Mouse (Mus musculus): Measurements from ENCODE around the gene Pde4dip. TPM values are rescaled to one million over a fixed set of nuclear protein-coding genes. Genes with fewer than 3 reads are reported as not detected.

The Pde4dip gene
- total RNA-seq, 2 experiments from 2014 or later: 228 to 229 TPM

DNA sequence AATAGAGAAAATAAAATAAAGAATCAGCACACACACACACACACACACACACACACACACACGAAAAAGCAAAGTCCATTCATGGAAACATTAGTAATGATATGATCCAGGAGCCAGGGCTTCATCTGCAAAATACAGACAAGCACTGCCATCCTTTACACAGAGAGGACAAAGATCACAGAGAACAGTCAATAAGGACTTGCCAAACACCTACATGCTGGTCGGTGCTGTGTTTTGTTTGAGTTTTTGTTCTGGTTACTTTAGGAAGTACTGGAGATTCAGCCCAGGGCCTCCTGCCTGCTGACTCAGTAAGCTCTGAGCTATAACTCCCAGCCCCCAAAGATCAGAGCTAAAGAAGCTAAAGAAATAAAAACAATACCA, 43.7 kb downstream of the Pde4dip start:
- DNase-seq (ENCODE audit: low spot score in 2 of 2): no peak

DNA sequence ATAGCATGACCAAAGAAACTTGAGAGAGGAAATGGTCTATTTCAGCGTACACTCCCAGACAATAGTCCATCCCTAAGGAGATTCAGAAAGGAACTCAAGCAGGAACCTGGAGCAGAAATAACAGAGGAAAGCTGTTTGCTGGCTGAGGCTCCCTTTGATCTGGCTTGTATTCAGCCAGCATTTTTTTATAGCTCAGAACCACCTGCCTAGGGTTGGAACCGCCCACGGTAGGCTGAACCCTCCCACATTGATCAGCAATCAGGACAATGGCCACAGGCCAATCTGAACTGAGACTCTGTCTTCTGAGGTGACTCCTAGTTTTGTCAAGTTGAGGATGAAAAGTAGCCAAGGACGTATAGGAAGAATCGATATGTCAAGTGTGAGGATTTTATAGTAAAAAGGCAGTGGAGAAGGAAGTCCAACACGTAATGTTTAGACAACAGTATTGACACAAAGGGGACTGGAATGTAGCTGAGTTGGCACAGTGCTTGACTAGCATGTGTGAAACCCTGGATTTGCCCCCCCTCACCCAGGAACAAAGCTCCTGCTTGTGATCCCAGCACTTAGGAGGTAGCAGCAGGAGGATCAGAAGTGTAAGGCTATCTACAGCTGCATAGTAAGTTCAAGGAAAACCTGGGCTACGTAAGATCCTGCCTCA, 44.2 kb downstream of the Pde4dip start:
- peak in 1 of 2 experiments; percentile 63 for DNase-seq (ENCODE audit: low spot score in 2 of 2)

DNA sequence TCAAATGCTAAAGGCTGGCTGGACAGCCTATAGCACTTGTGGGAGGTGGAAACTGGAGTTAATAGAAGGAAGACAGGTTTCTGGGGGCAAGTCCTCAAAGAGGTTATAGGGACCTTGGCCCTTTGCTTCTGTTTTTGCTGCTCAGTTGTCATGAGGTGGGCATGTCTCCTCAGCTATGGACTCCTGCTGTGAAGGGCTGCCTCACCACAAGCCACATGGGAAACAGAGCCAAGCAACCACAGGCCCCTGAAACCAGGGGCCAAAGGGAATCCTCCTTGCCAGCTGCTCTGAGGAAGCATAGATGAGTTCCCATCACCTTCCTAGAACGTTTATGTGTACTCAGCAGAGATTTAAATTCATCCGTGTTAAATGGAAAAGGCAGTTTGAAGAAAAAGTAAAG, 45.9 kb downstream of the Pde4dip start:
- DNase-seq (ENCODE audit: low spot score in 2 of 2): no peak

DNA sequence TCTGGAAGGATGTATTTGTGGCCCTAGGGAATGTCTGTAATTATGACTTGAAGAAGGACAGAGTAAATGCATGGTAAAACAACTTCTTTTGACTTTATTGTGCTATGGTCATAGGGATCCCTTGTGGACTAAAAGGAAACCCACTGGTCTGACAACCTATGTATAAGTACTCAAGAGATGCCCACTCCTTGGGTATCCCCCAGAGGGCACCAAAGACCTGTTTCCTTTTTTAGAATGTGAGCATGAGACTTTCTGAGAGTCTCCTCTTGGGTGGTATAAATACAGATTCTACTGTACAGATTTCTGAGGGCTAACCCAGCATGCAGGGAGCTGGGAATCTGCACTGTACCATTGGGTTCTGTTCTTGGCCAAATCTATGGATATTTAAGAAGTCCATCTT, 48.1 kb downstream of the Pde4dip start:
- DNase-seq (ENCODE audit: low spot score in 2 of 2): no peak

DNA sequence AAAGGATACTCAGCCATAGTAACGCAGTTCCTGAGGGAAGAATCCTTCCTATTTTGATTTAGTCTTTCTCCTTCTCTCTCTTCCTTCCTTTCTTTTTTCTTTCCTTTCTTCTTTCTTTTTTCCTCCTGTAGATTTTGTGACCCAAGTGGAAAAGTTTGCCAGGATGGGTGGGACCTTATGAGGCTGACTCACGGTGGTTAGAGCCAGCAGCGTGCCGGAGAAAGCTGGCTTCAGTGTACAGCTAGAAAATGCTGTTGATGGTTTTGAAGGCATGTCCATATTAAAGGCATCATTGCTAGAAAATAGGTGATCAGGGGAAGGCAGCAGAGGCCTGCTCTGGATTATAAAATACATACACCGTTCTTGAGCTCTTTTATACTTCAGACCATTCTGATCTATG, 52.6 kb downstream of the Pde4dip start:
- no peak for DNase-seq (ENCODE audit: low spot score in 2 of 2)

DNA sequence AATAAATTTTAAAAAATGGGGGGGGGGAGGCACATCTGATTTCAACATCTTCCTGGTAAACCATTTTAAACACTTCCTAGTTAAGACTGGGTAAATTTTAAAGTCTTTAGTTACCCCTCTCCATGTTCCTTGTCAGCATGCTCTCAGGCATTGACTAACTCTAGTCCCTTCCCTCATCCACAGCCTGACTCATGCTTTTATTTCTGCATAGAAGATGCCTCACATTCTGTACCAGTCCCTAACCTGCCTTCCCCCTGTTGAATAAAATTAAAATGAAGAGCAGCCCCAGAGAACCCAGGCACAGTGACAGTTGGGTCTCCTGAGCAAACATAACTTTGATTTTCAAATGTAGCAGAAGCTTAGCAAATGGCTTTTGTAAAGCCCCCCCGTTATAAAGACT, 53.9 kb downstream of the Pde4dip start:
- DNase-seq (ENCODE audit: low spot score in 2 of 2): no peak

DNA sequence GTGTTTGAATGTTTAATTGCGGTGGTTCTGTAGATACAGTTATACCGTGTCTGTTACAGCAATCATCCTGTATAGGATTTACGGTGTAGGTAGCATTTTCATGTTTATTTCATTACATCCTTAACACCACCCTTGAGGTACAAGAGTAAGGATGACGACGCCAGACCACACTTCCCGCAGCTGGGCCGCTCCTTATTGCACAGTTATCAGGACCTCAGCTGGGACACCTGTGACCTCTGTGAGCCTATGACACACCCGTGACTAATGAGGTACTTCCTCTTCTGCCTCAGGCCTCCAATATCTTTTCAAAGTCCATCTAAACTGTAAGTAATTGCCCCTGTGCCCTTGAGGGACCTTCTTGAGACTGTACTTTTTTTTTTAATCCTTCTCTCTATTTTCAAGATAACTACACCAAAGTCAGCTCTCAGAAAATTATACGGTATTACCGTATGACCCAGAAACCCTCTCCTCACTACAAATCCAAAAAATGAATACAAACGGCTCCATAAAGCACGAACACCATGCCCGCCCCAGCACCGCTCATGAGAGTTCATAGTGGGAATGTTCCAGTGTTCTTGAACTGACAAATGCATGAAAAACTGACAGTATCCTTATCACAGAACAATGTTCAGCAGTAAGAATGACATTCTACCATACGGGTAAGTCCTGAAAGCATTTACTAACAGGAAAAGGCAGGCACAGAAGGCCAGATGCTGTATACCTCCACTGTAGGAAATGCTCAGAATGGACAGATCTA, 56.8 kb downstream of the Pde4dip start:
- DNase-seq (ENCODE audit: low spot score in 2 of 2): no peak

DNA sequence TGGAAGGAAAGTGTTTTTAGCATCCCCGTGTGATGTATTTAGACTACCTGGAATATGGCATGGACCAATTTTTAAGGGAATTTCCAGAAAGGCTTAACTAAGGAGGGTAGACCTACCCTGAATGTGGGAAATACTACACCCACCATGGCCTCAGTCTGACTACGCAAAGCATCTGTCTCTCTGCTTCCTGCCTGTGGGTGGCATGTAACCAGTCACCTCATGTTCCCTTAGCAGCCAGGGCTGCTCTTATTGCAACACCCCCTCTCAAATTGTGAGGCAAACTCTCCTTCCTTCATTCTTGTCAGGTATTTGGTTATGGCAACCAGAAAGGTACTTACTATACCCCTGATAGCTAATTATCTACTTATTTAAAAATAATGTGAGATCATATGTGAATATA, 57.9 kb downstream of the Pde4dip start:
- DNase-seq (ENCODE audit: low spot score in 2 of 2): peak in 1 of 2 experiments; percentile 65

DNA sequence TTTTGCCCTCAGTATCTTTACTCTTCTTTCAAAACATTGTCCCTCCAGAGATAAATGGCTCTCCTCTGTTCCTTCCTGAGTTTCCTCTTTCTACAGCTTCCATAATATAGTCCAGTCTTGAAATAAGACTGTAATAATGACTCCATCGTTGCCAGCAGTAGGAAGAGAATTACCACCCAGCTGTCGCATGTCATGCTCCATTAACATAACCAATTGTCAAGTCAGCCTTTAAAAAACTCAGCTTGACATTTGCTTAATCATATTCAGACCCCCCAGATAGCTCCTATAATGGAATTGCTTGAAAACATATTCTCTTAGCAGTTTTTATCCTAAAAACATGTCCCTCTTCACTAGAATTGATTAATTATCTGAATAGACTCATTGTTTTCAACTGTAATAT, 58.4 kb downstream of the Pde4dip start:
- DNase-seq (ENCODE audit: low spot score in 2 of 2): no peak

DNA sequence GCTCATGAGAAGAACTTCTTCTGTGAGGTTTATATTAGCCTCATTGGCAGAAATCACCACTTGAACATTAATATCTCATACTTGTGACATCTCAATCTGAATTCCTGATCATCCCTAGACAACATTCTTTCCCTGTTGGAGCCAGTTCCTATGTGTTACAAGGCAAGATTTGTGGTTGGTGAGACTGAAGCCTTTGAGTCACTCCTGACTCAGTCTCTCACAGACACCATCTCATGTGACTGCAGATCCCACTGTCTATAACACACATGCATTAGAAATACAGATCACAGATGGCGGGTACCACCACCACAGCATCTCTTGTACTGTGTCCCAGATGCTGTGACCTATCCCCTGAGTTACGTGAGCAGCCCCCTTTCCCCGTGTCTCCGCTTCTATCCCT, 60.2 kb downstream of the Pde4dip start:
- no peak for DNase-seq (ENCODE audit: low spot score in 2 of 2)

DNA sequence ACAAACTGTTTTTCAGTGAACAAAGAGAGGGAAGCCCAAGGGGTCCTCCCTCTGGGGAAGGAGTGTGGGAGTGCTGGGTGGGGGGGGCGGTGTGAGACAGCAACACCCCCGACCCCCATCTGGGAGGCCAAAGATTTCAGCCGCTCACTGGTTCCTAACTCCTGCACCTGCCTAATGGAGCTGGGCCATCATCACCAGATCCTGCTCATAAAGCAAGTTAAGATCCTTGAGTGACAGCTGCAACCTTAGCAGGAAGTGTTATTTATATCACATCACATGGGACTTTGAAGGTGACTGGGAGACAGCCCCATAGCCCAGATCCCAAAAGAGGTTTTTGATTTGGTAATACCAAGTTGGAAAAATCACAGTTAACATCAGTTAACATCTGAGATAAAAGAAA, 63.3 kb downstream of the Pde4dip start:
- DNase-seq (ENCODE audit: low spot score in 2 of 2): no peak

DNA sequence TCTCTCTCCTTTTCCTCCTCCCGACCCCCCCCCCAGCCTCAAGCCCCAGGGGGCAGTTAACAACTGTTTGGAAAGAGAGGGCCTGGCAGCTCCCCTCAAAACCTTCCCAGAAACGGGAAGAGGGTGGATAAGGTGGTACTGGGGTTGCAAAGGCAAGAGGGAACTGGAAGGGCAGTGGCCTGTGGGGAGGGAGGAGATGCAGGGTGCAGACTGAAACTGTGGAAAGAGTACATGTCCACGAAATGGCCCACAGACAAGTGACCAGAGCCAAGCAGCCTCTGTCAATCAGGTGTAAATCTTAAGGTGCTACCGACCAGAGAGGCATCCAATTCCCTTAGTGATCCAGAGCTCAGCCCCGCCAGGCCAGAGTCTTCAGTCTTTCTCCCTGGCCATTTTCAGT, 63.8 kb downstream of the Pde4dip start:
- no peak for DNase-seq (ENCODE audit: low spot score in 2 of 2)

DNA sequence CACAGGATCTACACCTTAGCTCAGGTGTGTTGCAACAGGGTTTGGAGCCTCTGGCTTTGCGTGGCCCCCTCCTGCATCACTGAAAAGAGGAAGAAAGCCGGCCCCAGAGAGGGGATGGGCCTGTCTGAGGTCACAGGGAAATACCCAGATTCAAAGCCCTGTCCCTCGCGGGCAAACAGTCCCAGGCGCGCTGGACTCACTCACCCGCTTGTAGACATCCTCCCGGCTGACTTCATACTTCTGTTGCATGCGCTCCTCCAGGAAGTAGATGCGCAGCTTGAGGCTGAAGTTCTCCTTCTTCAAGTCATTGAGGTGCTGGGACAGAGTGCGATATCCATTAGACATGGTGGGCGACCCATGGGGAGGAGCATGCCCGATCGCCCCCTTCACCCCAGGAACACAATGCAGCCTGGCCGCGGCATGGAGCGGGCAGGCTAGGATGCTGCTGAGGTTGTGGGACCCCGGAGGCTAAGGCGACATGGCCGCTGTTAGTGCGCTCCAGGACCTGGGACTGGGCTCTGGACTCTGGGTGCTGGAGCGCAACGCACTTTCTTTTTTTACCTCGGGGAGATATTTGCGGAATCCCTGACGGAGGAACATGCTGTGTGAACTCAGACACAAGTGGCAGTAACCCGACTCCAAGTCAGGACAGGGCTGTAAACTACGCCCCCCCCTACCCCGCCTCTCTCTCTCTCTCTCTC, 64.3 kb downstream of the Pde4dip start:
- DNase-seq (ENCODE audit: low spot score in 2 of 2): no peak

DNA sequence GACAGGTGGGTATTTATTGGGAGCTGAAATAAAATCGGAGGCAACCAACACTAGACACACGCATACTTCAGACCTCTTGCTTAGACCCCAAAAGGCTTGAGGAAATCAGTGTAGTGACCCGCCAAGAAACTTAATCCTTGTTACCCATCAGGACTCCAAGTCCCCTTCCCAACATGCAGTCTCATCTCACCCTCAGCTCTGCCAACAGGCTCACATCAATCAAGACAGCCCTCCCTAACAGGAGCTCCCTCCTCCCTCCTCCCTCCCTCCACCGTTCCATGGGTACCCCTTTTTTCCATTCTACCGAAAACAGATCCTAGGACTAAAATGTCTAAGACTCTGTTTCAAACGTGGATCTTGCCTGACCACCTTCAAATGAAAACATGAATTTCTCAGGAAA, 65.1 kb downstream of the Pde4dip start:
- no peak for DNase-seq (ENCODE audit: low spot score in 2 of 2)

DNA sequence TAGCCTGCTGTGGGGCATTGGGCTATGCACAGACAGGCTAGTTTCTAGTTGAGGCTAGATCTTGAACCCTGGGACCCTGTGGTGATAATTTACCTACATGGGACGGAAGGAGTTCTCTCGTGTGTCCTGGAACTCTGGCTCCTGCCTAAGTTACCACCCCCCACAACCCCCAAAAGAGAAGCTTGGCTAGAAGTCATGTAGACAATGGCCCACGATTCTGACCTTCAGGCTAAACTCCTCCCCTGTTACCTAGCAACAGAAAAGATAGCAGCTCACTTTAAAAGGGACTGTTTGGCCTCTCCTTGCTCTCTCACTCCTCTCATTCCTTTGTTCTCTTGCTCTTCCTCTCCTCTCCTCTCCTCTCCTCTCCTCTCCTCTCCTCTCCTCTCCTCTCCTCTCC, 69.5 kb downstream of the Pde4dip start:
- no peak for DNase-seq (ENCODE audit: low spot score in 2 of 2)

DNA sequence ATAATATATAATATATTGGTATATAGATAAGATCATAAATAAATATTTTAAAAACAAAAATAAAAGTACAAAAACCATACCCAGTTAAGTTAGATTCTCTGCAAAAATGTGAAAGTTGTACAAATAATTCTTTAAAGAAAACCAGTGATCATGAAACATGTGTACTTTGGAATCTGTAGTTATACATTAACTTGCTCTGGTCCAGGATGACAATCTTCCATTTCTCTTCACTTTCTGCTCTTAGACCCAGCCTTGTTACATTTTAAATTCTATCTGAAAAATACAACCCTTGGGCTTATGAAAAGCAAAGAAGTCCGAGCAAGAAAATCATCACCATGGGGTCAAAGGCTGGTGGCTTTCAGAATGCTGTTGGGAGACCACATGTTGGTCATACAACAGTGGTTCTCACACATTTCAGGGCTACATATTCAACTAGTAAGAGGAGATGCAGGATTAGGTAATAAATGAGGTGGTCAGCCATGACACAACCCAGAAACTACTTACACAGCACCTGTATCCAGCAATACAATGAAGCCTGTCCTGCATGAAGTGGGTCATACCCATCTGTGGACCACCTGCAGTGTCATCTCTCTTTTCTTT, 70.0 kb downstream of the Pde4dip start:
- DNase-seq (ENCODE audit: low spot score in 2 of 2): no peak

DNA sequence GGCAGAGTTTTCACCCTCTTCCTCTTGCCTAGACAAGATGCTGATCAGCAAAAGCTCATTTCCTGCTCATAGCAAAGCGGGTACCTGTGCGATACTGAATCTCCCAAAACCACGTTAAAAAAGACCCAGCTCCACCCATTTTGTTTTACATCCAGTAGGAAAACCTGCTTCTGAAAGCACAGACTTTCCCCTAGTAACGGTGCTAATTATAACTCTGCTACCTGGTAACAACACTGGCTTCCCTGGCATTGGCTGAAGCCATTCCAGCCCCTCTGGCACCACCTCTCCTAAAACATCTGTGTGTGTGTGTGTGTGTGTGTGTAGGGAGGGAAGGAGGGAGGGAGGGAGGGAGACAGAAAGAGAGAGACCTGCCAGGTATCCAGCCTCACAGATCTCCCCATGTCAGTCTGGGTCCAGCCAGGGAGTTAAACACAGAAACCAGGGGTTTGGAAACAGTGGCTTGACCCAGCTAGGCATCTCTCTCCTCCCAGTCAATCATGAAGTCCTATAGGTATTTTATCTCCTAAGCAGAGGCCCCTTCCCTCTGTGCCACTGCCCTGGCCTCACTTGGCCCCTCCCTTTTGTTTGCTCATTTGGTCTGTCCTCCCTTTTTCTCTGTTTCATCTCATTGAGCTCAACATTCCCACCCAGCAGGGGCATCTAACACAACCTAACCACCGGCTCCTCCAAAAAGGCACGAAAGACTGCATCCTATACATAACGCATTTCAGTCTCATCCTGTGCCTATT, 76.7 kb downstream of the Pde4dip start:
- peak in 1 of 2 experiments; percentile 49 for DNase-seq (ENCODE audit: low spot score in 2 of 2)

DNA sequence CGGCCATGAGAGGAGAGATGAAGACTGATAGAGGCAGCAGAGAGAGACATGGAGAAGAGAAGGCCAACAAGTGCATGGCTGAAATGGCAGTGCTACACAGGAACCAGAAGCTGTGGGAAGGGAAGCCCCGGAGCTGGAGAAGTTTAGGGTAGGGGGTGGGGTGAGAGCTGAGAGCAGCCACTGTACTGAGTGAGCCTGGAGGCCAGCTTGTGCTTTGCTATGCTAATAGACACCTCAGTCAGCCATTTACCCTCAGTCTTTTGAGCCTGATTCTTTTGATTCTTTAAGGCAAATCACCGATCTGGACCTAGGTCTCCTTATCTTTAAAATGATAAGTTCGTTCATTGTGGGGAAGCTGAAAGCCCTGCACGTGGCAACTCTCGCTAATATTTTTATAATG, 77.3 kb downstream of the Pde4dip start:
- DNase-seq (ENCODE audit: low spot score in 2 of 2): no peak

DNA sequence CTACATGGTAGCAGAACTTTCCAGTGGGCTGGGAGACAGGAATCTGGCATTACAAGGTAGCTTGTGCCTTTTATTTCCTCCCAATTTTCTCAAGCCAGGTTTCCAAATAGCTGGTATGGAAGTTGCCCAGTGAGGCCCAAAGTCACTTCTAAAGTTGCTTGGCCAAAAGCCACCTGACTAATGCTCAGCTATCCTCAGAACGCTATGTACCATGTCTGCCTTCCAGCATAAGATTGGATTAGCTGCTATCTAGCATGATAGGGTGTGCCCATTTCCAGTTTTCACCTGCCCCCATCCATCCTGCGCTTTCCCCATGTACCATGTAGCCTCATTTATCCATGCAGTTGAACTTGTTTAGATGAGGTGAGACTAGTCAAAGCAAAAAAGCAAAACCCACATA, 78.2 kb downstream of the Pde4dip start:
- DNase-seq (ENCODE audit: low spot score in 2 of 2): no peak

DNA sequence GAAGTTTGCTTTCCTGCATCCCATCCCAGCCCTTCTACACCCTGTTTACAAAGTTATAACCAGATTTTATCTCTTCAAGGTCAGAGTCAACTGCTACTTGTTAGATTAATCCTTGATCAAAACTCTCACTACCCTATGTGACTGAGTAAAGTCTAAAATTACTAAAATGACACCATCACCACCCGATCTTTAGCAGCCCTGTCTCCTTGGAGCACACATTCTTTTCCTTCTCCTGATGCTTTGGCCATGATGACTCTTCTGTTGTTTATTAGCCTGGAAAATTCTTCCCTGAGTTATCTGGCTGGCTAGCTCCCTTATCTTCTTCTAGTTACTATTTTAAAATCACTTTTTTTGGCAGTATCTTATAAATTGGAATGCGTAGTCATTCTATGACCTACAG, 82.9 kb downstream of the Pde4dip start:
- DNase-seq (ENCODE audit: low spot score in 2 of 2): no peak

DNA sequence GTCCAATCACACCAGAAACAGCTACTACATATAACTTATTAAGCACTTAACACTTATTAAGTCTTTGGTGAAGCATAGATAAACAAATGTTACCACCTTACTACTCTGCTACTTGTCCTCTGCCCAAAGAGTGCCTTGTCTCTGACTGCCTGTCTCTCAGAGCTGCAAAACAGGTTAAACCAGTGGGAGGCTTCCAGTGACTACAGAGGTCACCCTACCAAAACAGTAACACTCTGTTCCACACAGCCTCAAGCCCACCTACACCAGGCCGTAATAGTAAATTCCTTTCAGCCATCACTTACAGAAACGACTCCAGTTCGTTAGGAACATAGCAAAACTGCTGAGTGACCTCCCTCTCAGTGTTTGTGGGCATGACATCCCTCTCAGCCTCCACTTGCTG, 84.8 kb downstream of the Pde4dip start:
- no peak for DNase-seq (ENCODE audit: low spot score in 2 of 2)

All from layer of hippocampus, adult 18-20 months (tissue).